Mouse (Mus musculus) liver, adult 2 months (tissue): ENCODE data around the gene Pecam1. TPM values are rescaled to one million over a fixed set of nuclear protein-coding genes. Genes with fewer than 3 reads are reported as not detected.

ENCODE experiments used
- DNase-seq: peaks from one replicate; pipeline ENCODE4 v3.0.0-alpha.2; 2011; ENCODE audit warnings: low read depth, low spot score; ENCODE audit errors: extremely low read depth
- H3K27ac ChIP-seq: fragments of 200-500 bp; replicated peaks from 2 replicates; pipeline ENCODE4 v1.5.1; 2012; ENCODE audit warnings: low read depth, mild to moderate bottlenecking, control low read depth, inconsistent platforms, low read length; ENCODE audit not compliant: insufficient read depth
- H3K27me3 ChIP-seq: fragments of 200-500 bp; 2 replicates; pipeline ENCODE4 v1.6.1; 2012; ENCODE audit warnings: mild to moderate bottlenecking, moderate library complexity, low read length, inconsistent platforms; ENCODE audit not compliant: control insufficient read depth, insufficient read depth
- H3K36me3 ChIP-seq: fragments of 200-500 bp; 2 replicates; pipeline ENCODE4 v1.6.1; 2012; ENCODE audit warnings: low read length, inconsistent platforms; ENCODE audit not compliant: control insufficient read depth, insufficient read depth
- H3K4me1 ChIP-seq: fragments of 200-500 bp; 2 replicates; pipeline ENCODE4 v1.6.1; 2011; ENCODE audit warnings: low read length; ENCODE audit not compliant: control insufficient read depth, insufficient read depth
- H3K4me3 ChIP-seq: fragments of 200-500 bp; 2 replicates; pipeline ENCODE4 v1.5.1; 2011; ENCODE audit warnings: low read depth, mild to moderate bottlenecking, control low read depth, low read length, moderate library complexity; ENCODE audit not compliant: insufficient read depth
- H3K79me2 ChIP-seq: fragments of 200-500 bp; 2 replicates; pipeline ENCODE4 v1.6.1; 2012; ENCODE audit warnings: inconsistent platforms, mild to moderate bottlenecking, low read length, moderate library complexity; ENCODE audit not compliant: control insufficient read depth, insufficient read depth
- H3K9ac ChIP-seq: fragments of 200-500 bp; 2 replicates; pipeline ENCODE4 v1.6.1; 2012; ENCODE audit warnings: low read depth, mild to moderate bottlenecking, control low read depth, inconsistent platforms, low read length
- CTCF ChIP-seq: fragments of 200-500 bp; IDR thresholded peaks from 2 replicates; pipeline ENCODE4 v1.5.1; 2011; ENCODE audit warnings: low read depth, low read length, control low read depth
- POLR2A ChIP-seq: fragments of 200-500 bp; IDR thresholded peaks from 2 replicates; pipeline ENCODE4 v1.6.1; 2011; ENCODE audit warnings: low read length, control low read depth; ENCODE audit not compliant: insufficient read depth; ENCODE audit errors: extremely low read depth
- WGBS: fragments of 180-500 bp; shearing (Covaris S2); methylation state at CpG from one replicate; pipeline ENCODE4 v1.1.7; 2018; 5-methylcytosine and 5-hydroxymethylcytosine counted together
- polyA plus RNA-seq: library from polyadenylated mRNA; depleted of rRNA; stranded (reverse); fragments of >200 nt; gene quantifications from 2 replicates; pipeline ENCODE4 v1.2.3, GENCODE M21; 2012
- total RNA-seq: library from RNA; depleted of rRNA; stranded (reverse); fragments of >200 nt; gene quantifications from 2 replicates; pipeline ENCODE4 v1.2.3, GENCODE M21; 2014

Pecam1 gene
- total and polyA plus RNA-seq, 2 experiments = 5.4 to 14.6 TPM

DNA sequence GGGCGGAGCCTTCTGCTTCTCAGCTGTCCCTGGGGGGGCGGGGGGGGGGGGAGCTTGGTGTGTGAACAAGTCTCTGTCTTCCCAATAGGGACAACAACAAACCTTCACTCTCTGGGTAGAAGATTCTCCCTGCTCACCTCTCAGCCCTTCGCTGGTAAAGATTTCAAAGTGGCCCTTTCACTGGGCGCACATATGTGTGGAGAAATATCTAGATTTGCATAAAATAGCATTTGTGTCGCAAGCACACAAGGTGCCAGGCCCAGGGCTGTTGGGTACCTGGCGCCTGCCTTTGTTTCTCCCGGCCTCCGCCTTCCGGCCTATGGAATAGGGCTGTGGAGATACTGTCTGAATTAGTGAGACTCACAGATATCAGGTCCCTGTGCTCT lies 12.4 kb upstream of the Pecam1 start:
- 88% methylated on average over 9 of the region's 9 CpGs for WGBS
- Histone ChIP-seq H3K4me1 (no peaks in the 10 kb centered on the region), H3K79me2 (no peaks in the 10 kb centered on the region), H3K36me3 (peaks cover 15% of the 10 kb centered on the region), H3K27me3 (no peaks in the 10 kb centered on the region), H3K4me3 (no peak overlapping the region), H3K9ac (no peak overlapping the region), H3K27ac (no peak overlapping the region)
- TF ChIP-seq POLR2A (no peak), CTCF (no peak)
- no peak for DNase-seq

DNA sequence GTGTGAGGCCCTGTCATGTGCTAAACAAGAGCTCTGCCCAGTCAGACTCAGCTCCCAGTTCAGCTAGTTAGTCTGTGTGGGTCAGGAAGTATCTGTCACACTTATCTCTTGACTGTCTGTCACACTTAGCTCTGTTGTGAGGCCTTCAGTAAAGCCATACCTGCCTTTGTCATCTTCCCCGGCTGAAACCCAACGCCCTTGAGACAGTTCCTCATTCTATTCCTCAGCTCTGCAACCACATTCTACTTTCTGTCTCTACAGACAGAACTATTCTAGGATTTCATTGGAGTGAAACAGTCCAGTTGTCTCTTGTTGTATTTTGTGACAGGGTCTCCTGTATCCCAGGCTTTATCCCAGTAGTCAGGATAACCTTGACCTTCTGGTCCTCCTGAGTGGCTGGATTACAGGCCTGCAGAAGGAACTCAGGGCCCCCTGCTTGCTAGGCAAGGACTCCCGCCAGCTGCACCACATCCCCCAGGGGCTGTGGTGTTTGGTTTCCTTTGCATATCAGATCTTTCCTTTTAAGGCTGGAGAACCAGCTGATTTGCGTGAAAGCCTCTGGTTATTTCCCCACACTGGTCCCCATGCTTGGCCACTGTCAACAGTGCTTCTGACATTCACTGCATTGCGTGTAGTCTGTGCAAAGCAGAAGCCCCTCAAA lies 11.8 kb upstream of the Pecam1 start:
- Histone ChIP-seq H3K4me1 (no peaks in the 10 kb centered on the region), H3K9ac (no peak overlapping the region), H3K79me2 (no peaks in the 10 kb centered on the region), H3K27me3 (no peaks in the 10 kb centered on the region), H3K27ac (no peak overlapping the region), H3K36me3 (peaks cover 13% of the 10 kb centered on the region), H3K4me3 (no peak overlapping the region)
- WGBS = 73% methylated on average over 5 of the region's 5 CpGs
- DNase-seq = no peak
- TF ChIP-seq POLR2A (no peak), CTCF (no peak)

DNA sequence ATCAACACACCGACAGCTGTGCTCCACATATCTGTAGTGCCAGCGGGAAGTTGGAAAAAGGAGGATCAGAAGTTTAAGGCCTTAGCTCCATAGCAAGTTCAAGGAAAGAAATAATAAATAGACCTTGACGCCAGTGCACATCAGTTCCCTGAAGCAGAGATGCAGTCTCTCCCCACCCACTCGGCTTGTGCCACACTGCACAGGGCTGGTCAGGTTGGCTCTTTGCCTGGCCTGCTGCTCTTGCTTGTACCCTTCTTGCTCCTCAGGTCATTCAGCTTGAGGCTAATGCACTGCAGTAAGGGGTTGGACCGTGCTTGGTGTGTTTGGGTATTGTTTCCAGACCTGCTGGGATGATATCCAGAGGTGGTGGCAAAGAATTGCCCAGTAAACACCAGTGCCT lies 10.1 kb upstream of the Pecam1 start:
- Histone ChIP-seq H3K4me3 (no peak overlapping the region), H3K4me1 (no peaks in the 10 kb centered on the region), H3K36me3 (no peaks in the 10 kb centered on the region; the same call in 1 of the 2 replicates), H3K9ac (no peak overlapping the region), H3K27ac (no peak overlapping the region), H3K27me3 (no peaks in the 10 kb centered on the region), H3K79me2 (no peaks in the 10 kb centered on the region)
- WGBS = 91% methylated on average over 5 of the region's 5 CpGs
- no peak for TF ChIP-seq CTCF
- no peak for TF ChIP-seq POLR2A
- DNase-seq = no peak

DNA sequence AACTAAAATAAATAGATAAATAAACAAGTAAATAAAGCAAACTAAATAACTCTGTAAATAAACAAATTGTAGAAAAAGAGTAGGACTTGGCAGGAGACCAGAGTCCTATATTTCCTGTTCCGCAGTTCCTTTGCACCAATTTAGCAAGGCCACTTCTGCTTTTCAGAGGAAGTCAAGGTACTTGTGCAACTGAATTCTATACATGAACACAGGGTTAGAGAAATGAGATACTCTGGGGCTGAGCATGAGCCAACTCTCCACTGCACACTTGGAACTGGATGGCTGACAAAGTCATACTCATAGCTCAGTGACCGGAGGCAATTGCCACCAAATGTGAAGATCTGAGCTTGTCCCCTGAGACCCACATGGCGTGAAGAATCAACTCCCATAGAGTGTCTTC lies 8.6 kb upstream of the Pecam1 start:
- H3K79me2 ChIP-seq = no peaks in the 10 kb centered on the region
- no peak overlapping the region for H3K9ac ChIP-seq
- no peak overlapping the region for H3K27ac ChIP-seq
- H3K36me3 ChIP-seq = no peaks in the 10 kb centered on the region
- H3K27me3 ChIP-seq = no peaks in the 10 kb centered on the region
- no peaks in the 10 kb centered on the region for H3K4me1 ChIP-seq
- no peak overlapping the region for H3K4me3 ChIP-seq
- 86% methylated on average over 3 of the region's 3 CpGs for WGBS
- no peak for DNase-seq
- TF ChIP-seq CTCF (no peak), POLR2A (no peak)

DNA sequence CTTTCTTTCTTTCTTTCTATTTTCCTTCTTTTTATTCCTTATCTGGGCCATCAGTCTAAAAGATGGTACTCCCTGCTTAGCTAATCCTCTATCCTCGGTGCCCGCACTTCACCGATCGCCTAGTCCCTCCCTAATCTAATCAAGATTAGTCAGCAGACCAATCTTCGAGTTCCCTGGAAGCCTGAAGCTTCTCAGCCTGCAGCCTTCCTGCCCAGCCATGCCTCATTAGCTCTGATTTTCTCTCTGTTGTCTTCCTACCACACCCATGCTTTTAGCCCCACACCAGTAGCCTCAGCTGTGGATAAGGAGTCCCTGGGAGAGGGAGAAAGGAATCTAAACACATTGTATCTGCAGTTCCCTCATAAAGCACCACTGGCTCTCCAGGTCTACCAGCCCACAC lies 5.2 kb upstream of the Pecam1 start:
- 75% methylated on average over 5 of the region's 5 CpGs for WGBS
- TF ChIP-seq POLR2A (no peak), CTCF (no peak)

DNA sequence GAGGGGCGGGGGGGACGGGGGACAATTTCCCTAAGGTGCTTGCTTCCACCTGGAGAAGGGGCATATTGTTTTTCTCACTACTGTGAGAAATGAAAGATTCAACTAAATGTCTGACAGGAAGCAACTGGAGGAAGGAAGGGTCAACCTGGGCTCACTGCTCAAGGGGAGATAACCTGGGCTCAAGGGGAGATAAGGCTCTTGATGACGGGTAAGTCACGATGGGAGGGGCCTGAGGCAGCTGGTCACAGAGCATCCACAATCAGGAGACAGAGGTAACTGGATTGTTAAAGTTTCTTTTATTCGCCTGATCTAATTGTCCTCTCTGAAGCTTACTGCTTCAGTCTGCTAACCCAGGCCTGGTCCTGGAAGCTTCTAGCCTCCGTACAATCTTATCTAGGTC lies 2.9 kb upstream of the Pecam1 start:
- TF ChIP-seq POLR2A (no peak), CTCF (no peak)
- Histone ChIP-seq H3K4me3 (no peak overlapping the region), H3K27me3 (no peaks in the 10 kb centered on the region), H3K36me3 (no peaks in the 10 kb centered on the region), H3K27ac (no peak overlapping the region), H3K79me2 (no peaks in the 10 kb centered on the region), H3K9ac (no peak overlapping the region), H3K4me1 (peaks cover 2% of the 10 kb centered on the region; the same call in 1 of the 2 replicates)
- DNase-seq = no peak
- 88% methylated on average over 6 of the region's 6 CpGs for WGBS

More for the DNA sequence above, 5.2 kb upstream of the Pecam1 start:
- H3K4me1 ChIP-seq = no peaks in the 10 kb centered on the region
- H3K27me3 ChIP-seq = no peaks in the 10 kb centered on the region
- H3K36me3 ChIP-seq = no peaks in the 10 kb centered on the region
- no peak overlapping the region for H3K27ac ChIP-seq
- H3K4me3 ChIP-seq = no peak overlapping the region
- H3K79me2 ChIP-seq = no peaks in the 10 kb centered on the region
- H3K9ac ChIP-seq = no peak overlapping the region
- no peak for DNase-seq
